ENCODE assay signal across 28 mouse cellular contexts in genomic region chr2:28364623-28365022, GRCm38 (mm10).
A peak's percentile ranks its signal among the peaks of the same experiment; 100 is the strongest.
DNase-seq lines count a peak whose midpoint lies in the region; ATAC-seq and TF ChIP-seq lines count a peak whose summit lies in the region.
"Had no signal": no experiment of that assay in that cellular context is flagged by ENCODE, and none has a peak within 500 bp of the region (broad histone marks: within the 10 kb centered on the region; RNA-seq: fewer than 3 reads in every experiment).

No protein-coding gene starts in this region.

- H3K4me1 ChIP-seq in forebrain, embryonic 15.5 days = peaks cover 5% of the 10 kb centered on the region
- H3K4me1 ChIP-seq in forebrain, embryonic 14.5 days (ENCODE audit: control insufficient read depth, insufficient read depth, low read length) = peaks cover 1% of the 10 kb centered on the region
- H3K4me1 ChIP-seq in kidney, embryonic 15.5 days = peaks cover 19% of the 10 kb centered on the region
- peaks cover 13% of the 10 kb centered on the region for H3K4me1 ChIP-seq in limb, embryonic 10.5 days
- peaks cover 9% of the 10 kb centered on the region; the same call in 1 of the 2 replicates for H3K4me1 ChIP-seq in limb, embryonic 14.5 days (ENCODE audit: control insufficient read depth, insufficient read depth, low read length)

- H3K27me3 ChIP-seq in forebrain, embryonic 15.5 days = no peaks in the 10 kb centered on the region
- H3K27me3 ChIP-seq in forebrain, embryonic 14.5 days (replicated peaks; ENCODE audit: control insufficient read depth, insufficient read depth, low read length) = no peaks in the 10 kb centered on the region
- H3K27me3 ChIP-seq in kidney, embryonic 15.5 days = no peaks in the 10 kb centered on the region
- H3K27me3 ChIP-seq in limb, embryonic 10.5 days (ENCODE audit: low read depth, poor library complexity, severe bottlenecking) = no peaks in the 10 kb centered on the region
- no peaks in the 10 kb centered on the region for H3K27me3 ChIP-seq in limb, embryonic 14.5 days (ENCODE audit: control insufficient read depth, insufficient read depth, low read length)
- H3K27me3 ChIP-seq: midbrain, embryonic 13.5 days; neural tube, embryonic 13.5 days had no signal

- H3K27ac ChIP-seq in forebrain, embryonic 15.5 days (replicated peaks) = peak overlapping the region; percentile 41; the same call in 1 of the 2 replicates
- H3K27ac ChIP-seq in forebrain, embryonic 14.5 days (ENCODE audit: low read depth, low read length) = no peak overlapping the region
- H3K27ac ChIP-seq in kidney, embryonic 15.5 days = 0 out of 2 replicates have a peak overlapping the region, but pooled peaks have one; percentile 18
- 0 out of 2 replicates have a peak overlapping the region, but pooled peaks have one; percentile 36 for H3K27ac ChIP-seq in limb, embryonic 10.5 days
- no peak overlapping the region for H3K27ac ChIP-seq in limb, embryonic 14.5 days (replicated peaks; ENCODE audit: low read depth, low read length)
- H3K27ac ChIP-seq: heart, adult 2 months; heart, embryonic 13.5 days; hindbrain, embryonic 14.5 days; kidney, postnatal 0 days; liver, embryonic 14.5 days; macrophage; midbrain, embryonic 13.5 days; neural tube, embryonic 13.5 days had no signal

- no peak for TF ChIP-seq POLR2A in limb, embryonic 14.5 days (IDR thresholded peaks at IDR 0.05; ENCODE audit: borderline replicate concordance, extremely low read depth, insufficient read depth, insufficient read length)

- no peaks in the 10 kb centered on the region for H3K9me3 ChIP-seq in forebrain, embryonic 15.5 days
- H3K9me3 ChIP-seq in forebrain, embryonic 14.5 days (replicated peaks; ENCODE audit: control insufficient read depth, low read length) = no peaks in the 10 kb centered on the region
- no peaks in the 10 kb centered on the region for H3K9me3 ChIP-seq in kidney, embryonic 15.5 days (replicated peaks)
- H3K9me3 ChIP-seq in limb, embryonic 10.5 days (replicated peaks) = no peaks in the 10 kb centered on the region
- H3K9me3 ChIP-seq in limb, embryonic 14.5 days (ENCODE audit: control insufficient read depth, low read length) = no peaks in the 10 kb centered on the region
- H3K9me3 ChIP-seq: heart, embryonic 13.5 days; midbrain, embryonic 13.5 days; neural tube, embryonic 13.5 days had no signal

- H3K36me3 ChIP-seq in forebrain, embryonic 15.5 days = no peaks in the 10 kb centered on the region
- no peaks in the 10 kb centered on the region for H3K36me3 ChIP-seq in forebrain, embryonic 14.5 days (ENCODE audit: control insufficient read depth, insufficient read depth, low read length)
- no peaks in the 10 kb centered on the region for H3K36me3 ChIP-seq in kidney, embryonic 15.5 days
- no peaks in the 10 kb centered on the region for H3K36me3 ChIP-seq in limb, embryonic 10.5 days
- H3K36me3 ChIP-seq in limb, embryonic 14.5 days (ENCODE audit: control insufficient read depth, insufficient read depth, low read length) = no peaks in the 10 kb centered on the region
- H3K36me3 ChIP-seq: heart, embryonic 13.5 days; midbrain, embryonic 13.5 days; neural tube, embryonic 13.5 days had no signal

- DNase-seq in forebrain, embryonic 14.5 days (ENCODE audit: low spot score) = no peak
- DNase-seq in kidney, adult 11 months = no peak
- no peak for DNase-seq in limb, embryonic 10.5 days (ENCODE audit: low spot score)
- peak; percentile 17 for DNase-seq in limb, embryonic 14.5 days (ENCODE audit: low spot score)
- no peak for DNase-seq in frontal cortex, postnatal 36 days (ENCODE audit: low spot score in 2 of 2)
- DNase-seq in embryo, embryonic 11 days = no peak
- DNase-seq: adrenal gland, postnatal 14 days; cerebellum, adult 2 months; cerebellum, postnatal 14 days; gastrocnemius, postnatal 36 days; heart, adult 2 months; heart, postnatal 10 days; kidney, adult 2 months; liver; lung, adult 2 months; lung, postnatal 10 days; right cerebral cortex, postnatal 14 days; thymus, postnatal 4 days had no signal

- H3K9ac ChIP-seq in forebrain, embryonic 15.5 days (replicated peaks) = no peak overlapping the region
- H3K9ac ChIP-seq in forebrain, embryonic 14.5 days (ENCODE audit: low read length) = no peak overlapping the region
- no peak overlapping the region for H3K9ac ChIP-seq in kidney, embryonic 15.5 days
- no peak overlapping the region for H3K9ac ChIP-seq in limb, embryonic 14.5 days (ENCODE audit: low read depth, low read length, severe bottlenecking)
- H3K9ac ChIP-seq: heart, embryonic 13.5 days; hindbrain, embryonic 14.5 days; liver, embryonic 14.5 days; midbrain, embryonic 13.5 days; neural tube, embryonic 13.5 days had no signal

- H3K4me2 ChIP-seq in forebrain, embryonic 15.5 days (replicated peaks) = no peak overlapping the region
- no peak overlapping the region for H3K4me2 ChIP-seq in forebrain, embryonic 14.5 days (ENCODE audit: low read length)
- no peak overlapping the region for H3K4me2 ChIP-seq in kidney, embryonic 15.5 days
- no peak overlapping the region for H3K4me2 ChIP-seq in limb, embryonic 14.5 days (replicated peaks; ENCODE audit: low read depth, low read length, severe bottlenecking)
- H3K4me2 ChIP-seq: heart, embryonic 13.5 days; hindbrain, embryonic 14.5 days; midbrain, embryonic 13.5 days; neural tube, embryonic 13.5 days had no signal

- no peak overlapping the region for H3K4me3 ChIP-seq in forebrain, embryonic 15.5 days
- H3K4me3 ChIP-seq in forebrain, embryonic 14.5 days (ENCODE audit: low read depth, low read length) = no peak overlapping the region
- no peak overlapping the region for H3K4me3 ChIP-seq in kidney, embryonic 15.5 days (replicated peaks)
- H3K4me3 ChIP-seq in limb, embryonic 10.5 days = no peak overlapping the region
- no peak overlapping the region for H3K4me3 ChIP-seq in limb, embryonic 14.5 days (replicated peaks; ENCODE audit: low read length)
- H3K4me3 ChIP-seq: heart, adult 2 months; heart, embryonic 13.5 days; midbrain, embryonic 13.5 days; neural tube, embryonic 13.5 days had no signal

- WGBS in forebrain, embryonic 15.5 days = 60% methylated on average over 3 of the region's 3 CpGs
- WGBS in forebrain, embryonic 14.5 days = 62% methylated on average over 3 of the region's 3 CpGs
- WGBS in kidney, embryonic 15.5 days = 50% methylated on average over 3 of the region's 3 CpGs
- 64% methylated on average over 3 of the region's 3 CpGs for WGBS in limb, embryonic 10.5 days
- WGBS in limb, embryonic 14.5 days = 43% methylated on average over 3 of the region's 3 CpGs

- ATAC-seq in forebrain, embryonic 15.5 days (replicated peaks) = 0 out of 2 replicates have a peak, but pooled peaks have one; percentile 51
- no peak for ATAC-seq in forebrain, embryonic 14.5 days
- ATAC-seq in kidney, embryonic 15.5 days (replicated peaks; ENCODE audit: low FRiP score) = no peak
- ATAC-seq in limb, embryonic 14.5 days (ENCODE audit: low FRiP score, low read depth) = 0 out of 2 replicates have a peak, but pooled peaks have one; percentile 20
- ATAC-seq: CD4-positive, CD25-positive, alpha-beta regulatory T cell, adult 4 months; midbrain, embryonic 13.5 days had no signal

Comparison
In these comparisons a context has a peak if more than half of its experiments do, and no peak if none do; other contexts are left out.
1. ATAC-seq: peak in forebrain, embryonic 15.5 days (single experiment) and limb, embryonic 14.5 days (single experiment); none in forebrain, embryonic 14.5 days (single experiment) and kidney, embryonic 15.5 days (single experiment).
2. H3K27ac ChIP-seq: peak in forebrain, embryonic 15.5 days (single experiment), kidney, embryonic 15.5 days (single experiment) and limb, embryonic 10.5 days (single experiment); none in forebrain, embryonic 14.5 days (single experiment) and limb, embryonic 14.5 days (single experiment).